Mouse (Mus musculus): ENCODE measurements around the gene Tecpr1. TPM values are rescaled to one million over a fixed set of nuclear protein-coding genes. Genes with fewer than 3 reads are reported as not detected.

Gene Tecpr1
- total and polyA plus RNA-seq, 3 experiments, result 2.8 to 6.2 (median 6.0) TPM

GRCm38 (mm10) chr5:144178216-144178615 lies 45.2 kb downstream of the Tecpr1 start:
- H3K36me3 ChIP-seq (replicated peaks in 1 of 2; ENCODE audit: control insufficient read depth in 1 of 2, insufficient read depth in 1 of 2, low read length in 1 of 2), result peaks cover 35 to 79% of the 10 kb centered on the region in 2 experiments
- in situ Hi-C loops (cut with MboI; ENCODE audit: low pct_ligation_motif_present, low pct_unique_long_range_greater_than_20kb, low sequenced_read_pairs), result no loop called here

DNA sequence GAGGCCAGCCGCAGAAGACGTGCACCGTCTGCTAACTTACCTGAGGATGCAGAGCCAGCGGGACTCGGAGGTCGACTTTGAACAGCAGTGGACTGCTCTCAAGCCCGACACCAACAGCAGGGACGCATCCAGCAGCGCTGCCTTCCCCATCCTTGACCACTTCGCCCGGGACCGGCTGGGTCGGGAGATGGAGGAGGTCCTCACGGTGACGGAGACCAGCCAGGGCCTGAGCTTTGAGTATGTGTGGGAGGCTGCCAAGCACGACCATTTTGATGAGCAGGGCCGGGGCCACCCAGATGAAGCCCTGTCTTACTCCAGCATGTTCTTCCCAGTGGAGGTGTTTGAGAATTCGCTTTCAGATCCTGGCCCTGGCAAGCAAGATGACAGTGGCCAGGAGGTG lies 49.8 kb downstream of the Tecpr1 start:
- in situ Hi-C loops (cut with MboI; ENCODE audit: low pct_ligation_motif_present, low pct_unique_long_range_greater_than_20kb, low sequenced_read_pairs), result no loop called here
- Histone ChIP-seq H3K4me2 (ENCODE audit: insufficient read depth, low read depth, poor library complexity, severe bottlenecking) (no peak overlapping the region), H3K27ac (ENCODE audit: insufficient read depth, low read depth) (no peak overlapping the region), H3K4me3 (replicated peaks in 1 of 3; ENCODE audit: low read depth in 2 of 3, low read length in 2 of 3, poor library complexity in 1 of 3) (no peak overlapping the region), H3K9ac (ENCODE audit: insufficient read depth, low read depth) (no peak overlapping the region), H3K4me1 (ENCODE audit: control insufficient read depth in 1 of 2, insufficient read depth in 2 of 2) (peaks cover 0 to 8% of the 10 kb centered on the region in 2 experiments; a peak in 2 of 4 replicates), H3K79me2 (replicated peaks; ENCODE audit: control insufficient read depth, extremely low read depth, insufficient read depth, poor library complexity, severe bottlenecking) (no peaks in the 10 kb centered on the region), H3K27me3 (replicated peaks) (no peaks in the 10 kb centered on the region), H3K9me3 (replicated peaks; ENCODE audit: low read length) (no peaks in the 10 kb centered on the region), H3K36me3 (replicated peaks in 1 of 2; ENCODE audit: control insufficient read depth in 1 of 2, insufficient read depth in 1 of 2, low read length in 1 of 2) (peaks cover 53 to 91% of the 10 kb centered on the region in 2 experiments)
- no peak for TF ChIP-seq BHLHE40 (IDR thresholded peaks at IDR 0.05; ENCODE audit: low read depth, low read length)
- no peak for DNase-seq (ENCODE audit: extremely low read depth)
- dilution Hi-C loops (cut with MboI; ENCODE audit: extremely low pct_ligation_motif_present, extremely low pct_unique_long_range_greater_than_20kb, low sequenced_read_pairs), result no loop called here

More at GRCm38 (mm10) chr5:144178216-144178615, 45.2 kb downstream of the Tecpr1 start:
- TF ChIP-seq POLR2AphosphoS2 (IDR thresholded peaks at IDR 0.05; ENCODE audit: low read depth, low read length) (no peak), MAZ (IDR thresholded peaks at IDR 0.05; ENCODE audit: low read depth, low read length) (no peak), IRF4 (IDR thresholded peaks at IDR 0.05; ENCODE audit: low read depth, low read length) (no peak), PAX5 (IDR thresholded peaks at IDR 0.05; ENCODE audit: low read length) (no peak), GABPA (IDR thresholded peaks at IDR 0.05; ENCODE audit: insufficient replicate concordance, low read depth, low read length) (no peak), SMC3 (IDR thresholded peaks at IDR 0.05; ENCODE audit: low read depth, low read length) (no peak), MAFK (IDR thresholded peaks at IDR 0.05; ENCODE audit: insufficient replicate concordance, low read length) (no peak), E2F4 (IDR thresholded peaks at IDR 0.05; ENCODE audit: insufficient replicate concordance, low read depth, low read length) (no peak), MYC (IDR thresholded peaks at IDR 0.05; ENCODE audit: low read depth, low read length) (no peak), POLR2A (IDR thresholded peaks at IDR 0.05; ENCODE audit: low read depth, low read length) (no peak), ZC3H11A (IDR thresholded peaks at IDR 0.05; ENCODE audit: low read depth, low read length) (no peak), ZKSCAN1 (IDR thresholded peaks at IDR 0.05; ENCODE audit: borderline replicate concordance, low read depth, low read length) (no peak)
- Histone ChIP-seq H3K9ac (ENCODE audit: insufficient read depth, low read depth) (no peak overlapping the region), H3K9me3 (replicated peaks; ENCODE audit: low read length) (no peaks in the 10 kb centered on the region), H3K4me3 (replicated peaks in 1 of 3; ENCODE audit: low read depth in 2 of 3, low read length in 2 of 3, poor library complexity in 1 of 3) (no peak overlapping the region), H3K27ac (ENCODE audit: insufficient read depth, low read depth) (no peak overlapping the region), H3K4me1 (ENCODE audit: control insufficient read depth in 1 of 2, insufficient read depth in 2 of 2) (peaks cover 14 to 35% of the 10 kb centered on the region in 2 experiments), H3K27me3 (replicated peaks) (no peaks in the 10 kb centered on the region), H3K79me2 (replicated peaks; ENCODE audit: control insufficient read depth, extremely low read depth, insufficient read depth, poor library complexity, severe bottlenecking) (no peaks in the 10 kb centered on the region), H3K4me2 (ENCODE audit: insufficient read depth, low read depth, poor library complexity, severe bottlenecking) (no peak overlapping the region)
- DNase-seq (ENCODE audit: extremely low read depth), result no peak
- dilution Hi-C loops (cut with MboI; ENCODE audit: extremely low pct_ligation_motif_present, extremely low pct_unique_long_range_greater_than_20kb, low sequenced_read_pairs), result no loop called here

GRCm38 (mm10) chr5:144169275-144169975 lies 54.0 kb downstream of the Tecpr1 start:
- H3K36me3 ChIP-seq (replicated peaks in 1 of 2; ENCODE audit: control insufficient read depth in 1 of 2, insufficient read depth in 1 of 2, low read length in 1 of 2), result peaks cover 40 to 78% of the 10 kb centered on the region in 2 experiments
- peaks cover 3 to 14% of the 10 kb centered on the region in 2 experiments for H3K4me1 ChIP-seq (ENCODE audit: control insufficient read depth in 1 of 2, insufficient read depth in 2 of 2)
- dilution Hi-C loops (cut with MboI; ENCODE audit: extremely low pct_ligation_motif_present, extremely low pct_unique_long_range_greater_than_20kb, low sequenced_read_pairs), result no loop called here
- H3K27ac ChIP-seq (ENCODE audit: insufficient read depth, low read depth), result no peak overlapping the region
- H3K9me3 ChIP-seq (replicated peaks; ENCODE audit: low read length), result no peaks in the 10 kb centered on the region
- H3K27me3 ChIP-seq (replicated peaks), result no peaks in the 10 kb centered on the region
- no peak for TF ChIP-seq NRF1 (IDR thresholded peaks at IDR 0.05; ENCODE audit: low read depth, low read length)
- no peak for TF ChIP-seq ZC3H11A (IDR thresholded peaks at IDR 0.05; ENCODE audit: low read depth, low read length)
- TF ChIP-seq E2F4 (IDR thresholded peaks at IDR 0.05; ENCODE audit: insufficient replicate concordance, low read depth, low read length), result no peak
- no peak for TF ChIP-seq BHLHE40 (IDR thresholded peaks at IDR 0.05; ENCODE audit: low read depth, low read length)
- TF ChIP-seq HCFC1 (IDR thresholded peaks at IDR 0.05; ENCODE audit: low read depth, low read length), result no peak
- TF ChIP-seq EP300 (IDR thresholded peaks at IDR 0.05; ENCODE audit: low read length), result no peak
- TF ChIP-seq TBP (conservative IDR thresholded peaks at IDR 0.05; ENCODE audit: low read depth, low read length), result no peak
- no peak for TF ChIP-seq KAT2A (IDR thresholded peaks at IDR 0.05; ENCODE audit: insufficient replicate concordance, low read length)
- no peak for TF ChIP-seq MAX (IDR thresholded peaks at IDR 0.05; ENCODE audit: low read length)
- TF ChIP-seq MXI1 (IDR thresholded peaks at IDR 0.05; ENCODE audit: low read depth, low read length), result no peak
- no peak for TF ChIP-seq CHD1 (IDR thresholded peaks at IDR 0.05; ENCODE audit: low read depth, low read length)
- TF ChIP-seq POLR2A (IDR thresholded peaks at IDR 0.05; ENCODE audit: low read depth, low read length), result no peak
- TF ChIP-seq CTCF (conservative IDR thresholded peaks at IDR 0.05 in 1 of 2, IDR thresholded peaks at IDR 0.05 in 1 of 2; ENCODE audit: low read depth in 2 of 2, low read length in 2 of 2), result no peak
- TF ChIP-seq MYC (IDR thresholded peaks at IDR 0.05; ENCODE audit: low read depth, low read length), result no peak
- H3K4me3 ChIP-seq (replicated peaks in 1 of 3; ENCODE audit: low read depth in 2 of 3, low read length in 2 of 3, poor library complexity in 1 of 3), result no peak overlapping the region
- H3K9ac ChIP-seq (ENCODE audit: insufficient read depth, low read depth), result no peak overlapping the region
- DNase-seq (ENCODE audit: extremely low read depth), result no peak
- no peaks in the 10 kb centered on the region for H3K79me2 ChIP-seq (replicated peaks; ENCODE audit: control insufficient read depth, extremely low read depth, insufficient read depth, poor library complexity, severe bottlenecking)
- no peak overlapping the region for H3K4me2 ChIP-seq (ENCODE audit: insufficient read depth, low read depth, poor library complexity, severe bottlenecking)
- in situ Hi-C loops (cut with MboI; ENCODE audit: low pct_ligation_motif_present, low pct_unique_long_range_greater_than_20kb, low sequenced_read_pairs), result no loop called here
